Mouse (Mus musculus): ENCODE data around the gene Pdik1l.

The Pdik1l gene

GRCm38 (mm10) chr4:134237582-134238278 is 50.0 kb downstream of the Pdik1l start:
- no peak for DNase-seq (ENCODE audit: low spot score)

- DNase-seq (ENCODE audit: low spot score): no peak
Measured at GRCm38 (mm10) chr4:134234876-134235275, 52.8 kb downstream of the Pdik1l start.

- DNase-seq (ENCODE audit: low spot score): no peak
Measured at GRCm38 (mm10) chr4:134230431-134230830, 57.3 kb downstream of the Pdik1l start.

- no peak for DNase-seq (ENCODE audit: low spot score)
Measured at GRCm38 (mm10) chr4:134227194-134227593, 60.5 kb downstream of the Pdik1l start, which contains the start of gene Catsper4. Catsper4 (minus strand) TSS chr4:134227383.

Data from embryo, embryonic 10 days (tissue).